ENCODE assay signal across 8 mouse cellular contexts in the genomic region with DNA sequence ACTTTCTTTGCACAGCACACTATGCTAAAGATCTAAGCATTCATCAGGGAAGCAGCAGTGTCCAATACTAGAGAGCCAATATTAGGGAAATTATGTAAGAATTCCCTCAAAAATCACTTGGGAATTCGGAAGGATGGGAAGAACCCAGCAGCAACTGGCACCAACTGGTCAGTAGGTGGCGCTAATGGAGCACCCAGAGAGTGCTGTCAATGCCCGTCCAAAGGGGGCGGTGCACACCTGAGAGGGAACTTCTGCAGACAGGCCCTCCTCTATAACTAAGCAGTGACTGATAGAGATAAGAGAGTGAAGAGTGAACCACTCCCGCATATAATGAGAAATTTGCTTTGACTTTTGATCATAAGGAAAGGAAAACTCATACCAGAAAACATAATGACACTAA. TPM values are rescaled to one million over a fixed set of nuclear protein-coding genes. Genes with fewer than 3 reads are reported as not detected.
DNase-seq lines count a peak whose midpoint lies in the region; ATAC-seq and TF ChIP-seq lines count a peak whose summit lies in the region.
"Had no signal": no experiment of that assay in that cellular context is flagged by ENCODE, and none has a peak within 500 bp of the region (broad histone marks: within the 10 kb centered on the region; RNA-seq: fewer than 3 reads in every experiment).

No protein-coding gene starts in this region.

- H3K36me3 ChIP-seq in G1E (replicated peaks): no peaks in the 10 kb centered on the region
- H3K36me3 ChIP-seq in forebrain, embryonic 12.5 days (replicated peaks): no peaks in the 10 kb centered on the region
- H3K36me3 ChIP-seq: limb, embryonic 13.5 days had no signal

- no peak overlapping the region for H3K4me2 ChIP-seq in forebrain, embryonic 12.5 days
- H3K4me2 ChIP-seq: limb, embryonic 13.5 days had no signal

- 8% methylated on average over 5 of the region's 5 CpGs for WGBS in forebrain, embryonic 12.5 days

- peak; percentile 86 for TF ChIP-seq CTCF in G1E (IDR thresholded peaks at IDR 0.05; ENCODE audit: low read depth, low read length)

- no peak overlapping the region for H3K27ac ChIP-seq in forebrain, embryonic 12.5 days
- H3K27ac ChIP-seq: limb, embryonic 13.5 days had no signal

- no peak overlapping the region for H3K4me3 ChIP-seq in G1E (ENCODE audit: low read depth, low read length)
- no peak overlapping the region for H3K4me3 ChIP-seq in forebrain, embryonic 12.5 days (replicated peaks)
- H3K4me3 ChIP-seq: limb, embryonic 13.5 days had no signal

- peaks cover 21% of the 10 kb centered on the region for H3K27me3 ChIP-seq in G1E (ENCODE audit: insufficient read depth, low read length)
- H3K27me3 ChIP-seq in forebrain, embryonic 12.5 days: no peaks in the 10 kb centered on the region
- H3K27me3 ChIP-seq: limb, embryonic 13.5 days had no signal

- H3K9ac ChIP-seq in forebrain, embryonic 12.5 days: no peak overlapping the region
- H3K9ac ChIP-seq: limb, embryonic 13.5 days had no signal

- no peaks in the 10 kb centered on the region for H3K4me1 ChIP-seq in G1E (ENCODE audit: insufficient read depth, low read depth, low read length)
- no peaks in the 10 kb centered on the region for H3K4me1 ChIP-seq in forebrain, embryonic 12.5 days
- H3K4me1 ChIP-seq: limb, embryonic 13.5 days had no signal

- H3K9me3 ChIP-seq in G1E (replicated peaks): no peaks in the 10 kb centered on the region
- H3K9me3 ChIP-seq in forebrain, embryonic 12.5 days: no peaks in the 10 kb centered on the region
- H3K9me3 ChIP-seq: limb, embryonic 13.5 days had no signal

- peak; percentile 32 for DNase-seq in G1E (ENCODE audit: low spot score)
- peak; percentile 86 for DNase-seq in adrenal gland, postnatal 14 days
- peak; percentile 79 for DNase-seq in heart, postnatal 4 days
- peak; percentile 14 for DNase-seq in layer of hippocampus, adult 9-11 months
- peak; percentile 69 to 75 for DNase-seq in spleen, postnatal 36 days (ENCODE audit: low spot score in 2 of 2)

- peak; percentile 45; the same call in 1 of the 2 replicates for ATAC-seq in G1E (ENCODE audit: extremely low read depth, insufficient number of reproducible peaks, low FRiP score, poor library complexity, severe bottlenecking)
- peak; percentile 77 for ATAC-seq in forebrain, embryonic 12.5 days (ENCODE audit: low FRiP score)
- ATAC-seq in megakaryocyte, adult 5-6 weeks (ENCODE audit: poor library complexity, severe bottlenecking): peak; percentile 99

RNA-seq across cellular contexts. Expression of a gene that starts 4.0 kb away (rescaled TPM):
- not detected in 2 replicates for total RNA-seq in G1E (2014; fragmentation: Nextera tagmentation)
- 0.22 TPM in 1 of 2 replicates, not detected in the other for total RNA-seq in G1E (2017)
- polyA plus RNA-seq in G1E (2012): not detected in 2 replicates
- not detected in 2 replicates for total RNA-seq in adrenal gland, postnatal 14 days (2021)
- polyA plus RNA-seq in forebrain, embryonic 12.5 days (2016; fragmentation: Nextera tagmentation; extraction: Ambion mirVana): not detected in 2 replicates
- not detected for total RNA-seq in heart, postnatal 4 days (2021)
- not detected in 2 replicates for total RNA-seq in megakaryocyte, adult 5-6 weeks (2015)
- not detected in 2 replicates for total RNA-seq in megakaryocyte, adult 5-6 weeks (2017)
- polyA plus RNA-seq: limb, embryonic 13.5 days had no signal

RNA-seq across cellular contexts. Expression of a gene that starts 16.6 kb away (rescaled TPM):
- not detected in 2 replicates for total RNA-seq in G1E (2014; fragmentation: Nextera tagmentation)
- 0.22 and 0.23 TPM in 2 replicates for total RNA-seq in G1E (2017)
- not detected in 2 replicates for polyA plus RNA-seq in G1E (2012)
- not detected in 2 replicates for total RNA-seq in adrenal gland, postnatal 14 days (2021)
- polyA plus RNA-seq in forebrain, embryonic 12.5 days (2016; fragmentation: Nextera tagmentation; extraction: Ambion mirVana): 0.41 and 0.51 TPM in 2 replicates
- under 1 TPM in 1 of 2 experiments, not detected in 1; 0.11 TPM for total RNA-seq in heart, postnatal 4 days (2021)
- 0.16 and 0.38 TPM in 2 replicates for total RNA-seq in megakaryocyte, adult 5-6 weeks (2015)
- total RNA-seq in megakaryocyte, adult 5-6 weeks (2017): 0.04 TPM in 1 of 2 replicates, not detected in the other

RNA-seq across cellular contexts. Expression of a gene that starts 18.8 kb away (rescaled TPM):
- total RNA-seq in G1E (2014; fragmentation: Nextera tagmentation) (0.23 TPM in 1 of 2 replicates, not detected in the other), G1E (2017) (0.05 TPM in 1 of 2 replicates, not detected in the other)
- polyA plus RNA-seq in G1E (2012): not detected in 2 replicates
- total RNA-seq in adrenal gland, postnatal 14 days (2021): 0.30 and 0.74 TPM in 2 replicates
- polyA plus RNA-seq in forebrain, embryonic 12.5 days (2016; fragmentation: Nextera tagmentation; extraction: Ambion mirVana): 0.62 and 1.1 TPM in 2 replicates
- total RNA-seq in heart, postnatal 4 days (2021): 1 to 10 TPM; 1.2 to 1.7 TPM
- 0.31 and 0.50 TPM in 2 replicates for total RNA-seq in megakaryocyte, adult 5-6 weeks (2015)
- 0.70 and 1.9 TPM in 2 replicates for total RNA-seq in megakaryocyte, adult 5-6 weeks (2017)

RNA-seq across cellular contexts. Expression of a gene that starts 35.2 kb away (rescaled TPM):
- not detected in 2 replicates for total RNA-seq in G1E (2014; fragmentation: Nextera tagmentation)
- total RNA-seq in G1E (2017): 0.16 TPM in 1 of 2 replicates, not detected in the other
- polyA plus RNA-seq in G1E (2012): not detected in 2 replicates
- not detected in 2 replicates for total RNA-seq in adrenal gland, postnatal 14 days (2021)
- polyA plus RNA-seq in forebrain, embryonic 12.5 days (2016; fragmentation: Nextera tagmentation; extraction: Ambion mirVana): not detected in 2 replicates
- total RNA-seq in heart, postnatal 4 days (2021): not detected
- total RNA-seq in megakaryocyte, adult 5-6 weeks (2015): not detected in 2 replicates
- total RNA-seq in megakaryocyte, adult 5-6 weeks (2017): not detected in 2 replicates
- polyA plus RNA-seq: limb, embryonic 13.5 days had no signal

RNA-seq across cellular contexts. Expression of a gene that starts 44.4 kb away (rescaled TPM):
- total RNA-seq in G1E (2014; fragmentation: Nextera tagmentation): 1.7 and 4.9 TPM in 2 replicates
- 6.9 and 8.6 TPM in 2 replicates for total RNA-seq in G1E (2017)
- 0.22 and 0.25 TPM in 2 replicates for polyA plus RNA-seq in G1E (2012)
- total RNA-seq in adrenal gland, postnatal 14 days (2021): 5.9 and 7.7 TPM in 2 replicates
- 0.53 and 1.1 TPM in 2 replicates for polyA plus RNA-seq in forebrain, embryonic 12.5 days (2016; fragmentation: Nextera tagmentation; extraction: Ambion mirVana)
- total RNA-seq in heart, postnatal 4 days (2021): 1 to 10 TPM; 3.2 TPM
- total RNA-seq in megakaryocyte, adult 5-6 weeks (2015): 21.2 and 22.8 TPM in 2 replicates
- 26.9 and 31.2 TPM in 2 replicates for total RNA-seq in megakaryocyte, adult 5-6 weeks (2017)

Comparison
In these comparisons a context has a peak if more than half of its experiments do, and no peak if none do; other contexts are left out.
1. ATAC-seq: peak in every context shown above with its lines; median percentile 99 in megakaryocyte, adult 5-6 weeks; 77 in forebrain, embryonic 12.5 days; 45 in G1E.
2. DNase-seq: peak in every context shown above with its lines; median percentile 86 in adrenal gland, postnatal 14 days; 79 in heart, postnatal 4 days; 72 in spleen, postnatal 36 days; 32 in G1E; 14 in layer of hippocampus, adult 9-11 months.